Mouse (Mus musculus) forebrain, embryonic 10.5 days (tissue): Measurements from ENCODE around the gene Crabp1. TPM values are rescaled to one million over a fixed set of nuclear protein-coding genes. Genes with fewer than 3 reads are reported as not detected.

Experiments
- DNase-seq: peaks from one replicate; pipeline ENCODE4 v3.0.0-alpha.2; 2017; ENCODE audit warnings: low spot score; ENCODE audit errors: extremely low spot score
- H3K27ac ChIP-seq: fragments of 300-500 bp; sonication (generic); 2 replicates; pipeline ENCODE4 v1.5.1; 2016; ENCODE audit warnings: mild to moderate bottlenecking
- H3K27me3 ChIP-seq: fragments of 300-500 bp; sonication (generic); 2 replicates; pipeline ENCODE4 v1.6.1; 2016; ENCODE audit warnings: mild to moderate bottlenecking; ENCODE audit not compliant: poor library complexity, severe bottlenecking
- H3K36me3 ChIP-seq: fragments of 300-500 bp; sonication (generic); replicated peaks from 2 replicates; pipeline ENCODE4 v1.6.1; 2016; ENCODE audit warnings: mild to moderate bottlenecking, moderate library complexity
- H3K4me1 ChIP-seq: fragments of 300-500 bp; sonication (generic); 2 replicates; pipeline ENCODE4 v1.6.1; 2016
- H3K4me3 ChIP-seq: fragments of 300-500 bp; sonication (generic); 2 replicates; pipeline ENCODE4 v1.5.1; 2016; ENCODE audit warnings: mild to moderate bottlenecking, moderate library complexity
- H3K9me3 ChIP-seq: fragments of 300-500 bp; sonication (generic); 2 replicates; pipeline ENCODE4 v1.6.1; 2016; ENCODE audit warnings: mild to moderate bottlenecking, moderate library complexity
- WGBS: fragments of 180-500 bp; shearing (Covaris S2); methylation state at CpG from one replicate; pipeline ENCODE4 v1.1.7; 2016; 5-methylcytosine and 5-hydroxymethylcytosine counted together
- polyA plus RNA-seq: library from polyadenylated mRNA; unstranded; fragments of >200 nt; fragmentation: Nextera tagmentation; extraction: Ambion mirVana; gene quantifications from 2 replicates; pipeline ENCODE4 v1.2.1, GENCODE M21; 2016

The Crabp1 gene
- 1,057 and 1,193 TPM in 2 replicates for polyA plus RNA-seq

- H3K27ac ChIP-seq: peak within 1 kb of the TSS; percentile 74
- DNase-seq: peak; percentile 47
- H3K36me3 ChIP-seq: no peaks in the 10 kb centered on the region; the same call in 1 of the 2 replicates
- WGBS: under 1% methylated on average over 44 of the region's 45 CpGs
- peaks cover 55% of the 10 kb centered on the region for H3K4me1 ChIP-seq
- peaks cover 90% of the 10 kb centered on the region for H3K27me3 ChIP-seq
- no peaks in the 10 kb centered on the region for H3K9me3 ChIP-seq
- peak within 1 kb of the TSS; percentile 54 for H3K4me3 ChIP-seq
Measured at GRCm38 (mm10) chr9:54764561-54765217, at the start of gene Crabp1. Crabp1 (plus strand) TSS chr9:54764748.

GRCm38 (mm10) chr9:54715776-54716175, 48.8 kb upstream of the Crabp1 start:
- Histone ChIP-seq H3K4me1 (no peaks in the 10 kb centered on the region), H3K9me3 (no peaks in the 10 kb centered on the region), H3K4me3 (no peak overlapping the region), H3K27ac (no peak overlapping the region), H3K27me3 (no peaks in the 10 kb centered on the region), H3K36me3 (peaks cover 100% of the 10 kb centered on the region)
- WGBS: 91% methylated on average over 3 of the region's 3 CpGs
- no peak for DNase-seq

- no peak for DNase-seq
- Histone ChIP-seq H3K9me3 (no peaks in the 10 kb centered on the region), H3K36me3 (peaks cover 97% of the 10 kb centered on the region), H3K4me1 (no peaks in the 10 kb centered on the region), H3K27ac (no peak overlapping the region), H3K27me3 (no peaks in the 10 kb centered on the region), H3K4me3 (no peak overlapping the region)
- 87% methylated on average over 3 of the region's 3 CpGs for WGBS
Measured at GRCm38 (mm10) chr9:54717527-54717926, 47.0 kb upstream of the Crabp1 start.

- Histone ChIP-seq H3K27ac (no peak overlapping the region), H3K9me3 (no peaks in the 10 kb centered on the region), H3K4me3 (no peak overlapping the region), H3K27me3 (no peaks in the 10 kb centered on the region), H3K36me3 (peaks cover 97% of the 10 kb centered on the region), H3K4me1 (no peaks in the 10 kb centered on the region)
- DNase-seq: no peak
- WGBS: 90% methylated on average over 7 of the region's 7 CpGs
Measured at GRCm38 (mm10) chr9:54722156-54722555, 42.4 kb upstream of the Crabp1 start.

- Histone ChIP-seq H3K9me3 (no peaks in the 10 kb centered on the region), H3K27me3 (no peaks in the 10 kb centered on the region)
Measured at GRCm38 (mm10) chr9:54722596-54722995, 42.0 kb upstream of the Crabp1 start.

GRCm38 (mm10) chr9:54726315-54726714, 38.2 kb upstream of the Crabp1 start:
- no peak overlapping the region for H3K27ac ChIP-seq
- 88% methylated on average over 5 of the region's 5 CpGs for WGBS
- DNase-seq: no peak
- no peak overlapping the region for H3K4me3 ChIP-seq
- H3K4me1 ChIP-seq: no peaks in the 10 kb centered on the region
- no peaks in the 10 kb centered on the region for H3K9me3 ChIP-seq
- peaks cover 92% of the 10 kb centered on the region for H3K36me3 ChIP-seq
- H3K27me3 ChIP-seq: no peaks in the 10 kb centered on the region

More at GRCm38 (mm10) chr9:54722596-54722995, 42.0 kb upstream of the Crabp1 start:
- DNase-seq: no peak
- WGBS: 95% methylated on average over 4 of the region's 4 CpGs
- Histone ChIP-seq H3K27ac (no peak overlapping the region), H3K4me3 (no peak overlapping the region), H3K4me1 (no peaks in the 10 kb centered on the region), H3K36me3 (peaks cover 97% of the 10 kb centered on the region)

GRCm38 (mm10) chr9:54732122-54732521, 32.4 kb upstream of the Crabp1 start:
- H3K36me3 ChIP-seq: peaks cover 34% of the 10 kb centered on the region
- H3K4me3 ChIP-seq: no peak overlapping the region; the same call in 1 of the 2 replicates
- no peaks in the 10 kb centered on the region for H3K9me3 ChIP-seq
- WGBS: 87% methylated on average over 2 of the region's 2 CpGs
- H3K4me1 ChIP-seq: peaks cover 25% of the 10 kb centered on the region
- no peaks in the 10 kb centered on the region for H3K27me3 ChIP-seq
- H3K27ac ChIP-seq: no peak overlapping the region
- DNase-seq: no peak

- H3K4me3 ChIP-seq: peak within 1 kb of the TSS; percentile 87
- peaks cover 15% of the 10 kb centered on the region for H3K36me3 ChIP-seq
- H3K4me1 ChIP-seq: peaks cover 36% of the 10 kb centered on the region
- 2% methylated on average over 32 of the region's 32 CpGs for WGBS
- no peaks in the 10 kb centered on the region for H3K27me3 ChIP-seq
- DNase-seq: peak; percentile 97
- no peaks in the 10 kb centered on the region for H3K9me3 ChIP-seq
- peak within 1 kb of the TSS; percentile 88 for H3K27ac ChIP-seq
Measured at GRCm38 (mm10) chr9:54733921-54734638, 30.5 kb upstream of the Crabp1 start, which contains the start of gene Wdr61. Wdr61 (minus strand) TSS chr9:54734519.

GRCm38 (mm10) chr9:54734639-54735252, 29.8 kb upstream of the Crabp1 start:
- Histone ChIP-seq H3K4me1 (peaks cover 43% of the 10 kb centered on the region), H3K36me3 (peaks cover 8% of the 10 kb centered on the region), H3K27me3 (no peaks in the 10 kb centered on the region), H3K9me3 (no peaks in the 10 kb centered on the region), H3K4me3 (peak overlapping the region; percentile 87), H3K27ac (peak overlapping the region; percentile 88)
- DNase-seq: no peak
- 24% methylated on average over 11 of the region's 11 CpGs for WGBS

GRCm38 (mm10) chr9:54736284-54736701, 28.3 kb upstream of the Crabp1 start:
- H3K27ac ChIP-seq: peak overlapping the region; percentile 74
- no peaks in the 10 kb centered on the region for H3K27me3 ChIP-seq
- 17% methylated on average over 9 of the region's 9 CpGs for WGBS
- H3K9me3 ChIP-seq: no peaks in the 10 kb centered on the region
- peaks cover 56% of the 10 kb centered on the region for H3K4me1 ChIP-seq
- peak; percentile 76 for DNase-seq
- H3K4me3 ChIP-seq: peak overlapping the region; percentile 10; the same call in 1 of the 2 replicates
- no peaks in the 10 kb centered on the region for H3K36me3 ChIP-seq

GRCm38 (mm10) chr9:54738376-54738775, 26.2 kb upstream of the Crabp1 start:
- Histone ChIP-seq H3K9me3 (no peaks in the 10 kb centered on the region), H3K4me1 (peaks cover 54% of the 10 kb centered on the region), H3K36me3 (no peaks in the 10 kb centered on the region), H3K4me3 (no peak overlapping the region), H3K27me3 (no peaks in the 10 kb centered on the region), H3K27ac (peak overlapping the region; percentile 76)
- WGBS: 28% methylated on average over 3 of the region's 3 CpGs
- peak; percentile 48 for DNase-seq

- Histone ChIP-seq H3K4me1 (peaks cover 44% of the 10 kb centered on the region), H3K9me3 (no peaks in the 10 kb centered on the region), H3K27me3 (no peaks in the 10 kb centered on the region), H3K36me3 (no peaks in the 10 kb centered on the region), H3K4me3 (no peak overlapping the region), H3K27ac (0 out of 2 replicates have a peak overlapping the region, but pooled peaks have one; percentile 20)
- no peak for DNase-seq
- WGBS: 89% methylated on average over 4 of the region's 4 CpGs
Measured at GRCm38 (mm10) chr9:54743891-54744290, 20.7 kb upstream of the Crabp1 start.
